Mouse (Mus musculus) lung, postnatal 25 days (tissue): ENCODE results near the gene D17H6S53E.
A peak's percentile ranks its signal among the peaks of the same experiment; 100 is the strongest.

Experiments used
- DNase-seq: peaks from one replicate; pipeline ENCODE4 v3.0.0; 2022; ENCODE audit warnings: low spot score

The D17H6S53E gene

GRCm38 (mm10) chr17:35162121-35162520 is 35.9 kb downstream of the D17H6S53E start:
- no peak for DNase-seq

DNA sequence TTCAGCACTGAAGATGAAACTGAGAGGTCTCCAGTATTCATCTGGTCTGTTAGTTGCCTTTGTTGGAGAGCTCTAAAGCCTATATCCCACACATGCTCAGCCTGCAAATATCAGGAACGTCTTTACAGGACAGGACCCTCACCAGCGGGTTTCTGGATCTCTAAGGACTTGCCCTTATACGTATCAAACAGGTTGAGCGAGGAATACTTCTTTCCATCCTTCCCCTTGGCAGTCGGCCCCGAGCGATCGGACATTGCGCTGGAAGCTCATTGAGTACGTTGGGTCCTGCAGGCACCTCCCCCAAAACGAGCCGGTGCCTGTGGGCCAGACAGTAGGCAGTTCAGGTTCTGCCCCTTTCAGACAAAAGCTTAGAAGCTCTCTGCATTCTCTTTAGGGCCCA is 36.6 kb downstream of the D17H6S53E start:
- DNase-seq = peak; percentile 47

DNA sequence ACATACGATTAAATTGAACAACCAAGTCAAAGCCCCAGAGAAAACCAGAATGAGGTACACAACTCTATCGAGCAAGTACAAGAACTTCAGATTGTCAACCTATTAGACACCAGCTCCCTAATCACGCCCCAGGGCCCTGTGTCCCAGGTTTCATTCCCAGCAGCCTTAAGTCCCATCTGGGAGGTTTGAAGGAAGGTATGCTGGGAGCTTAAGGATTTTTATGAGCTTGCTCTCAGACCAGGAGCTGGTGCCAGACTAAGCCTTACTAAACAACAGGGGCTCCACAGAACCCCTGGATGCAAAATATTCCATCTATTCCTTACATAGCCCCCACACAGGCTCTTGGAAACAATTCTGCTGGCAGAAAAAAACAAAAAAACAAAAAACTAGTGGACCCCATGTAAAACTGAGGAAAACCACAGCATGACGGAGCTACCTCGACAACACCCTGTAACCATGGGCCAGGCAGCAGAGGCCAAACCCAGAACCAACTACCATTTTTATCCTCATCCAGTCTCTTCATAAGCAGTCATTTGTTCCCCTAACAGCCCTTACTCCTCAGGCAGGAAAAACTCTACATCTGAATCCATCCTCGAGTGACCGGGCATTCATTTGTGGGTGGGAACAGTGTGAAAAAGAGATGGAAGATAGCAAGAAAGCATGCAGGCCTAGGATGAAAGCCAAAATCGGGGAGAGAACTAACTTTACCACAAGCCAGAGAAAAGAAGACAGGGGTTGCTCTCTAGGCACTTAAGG is 37.3 kb downstream of the D17H6S53E start:
- DNase-seq = no peak

DNA sequence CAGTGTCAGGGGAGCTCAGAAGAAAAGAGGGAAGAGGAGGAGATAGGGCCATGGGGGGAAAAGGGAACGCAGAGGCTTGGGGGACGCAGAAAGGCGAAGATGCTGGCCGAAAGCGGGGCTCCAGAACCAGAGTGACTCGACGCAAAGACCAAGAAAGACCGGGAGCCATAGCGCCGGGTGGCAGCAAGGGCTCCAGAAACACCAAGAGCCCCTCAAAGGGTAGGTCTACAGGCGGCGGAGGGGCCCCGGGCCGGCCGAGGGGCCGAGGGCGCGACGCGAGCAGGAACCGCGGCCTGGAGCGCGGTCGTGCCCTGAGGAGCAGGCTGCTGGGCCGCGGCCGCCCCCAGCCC is 38.0 kb downstream of the D17H6S53E start:
- no peak for DNase-seq

GRCm38 (mm10) chr17:35164568-35165450 is 38.6 kb downstream of the D17H6S53E start, which contains the start of gene Prrc2a:
TSS of gene Prrc2a (minus strand) at chr17:35164897.
- DNase-seq = peak; percentile 99

GRCm38 (mm10) chr17:35165451-35166155 is 39.4 kb downstream of the D17H6S53E start:
- DNase-seq = no peak

DNA sequence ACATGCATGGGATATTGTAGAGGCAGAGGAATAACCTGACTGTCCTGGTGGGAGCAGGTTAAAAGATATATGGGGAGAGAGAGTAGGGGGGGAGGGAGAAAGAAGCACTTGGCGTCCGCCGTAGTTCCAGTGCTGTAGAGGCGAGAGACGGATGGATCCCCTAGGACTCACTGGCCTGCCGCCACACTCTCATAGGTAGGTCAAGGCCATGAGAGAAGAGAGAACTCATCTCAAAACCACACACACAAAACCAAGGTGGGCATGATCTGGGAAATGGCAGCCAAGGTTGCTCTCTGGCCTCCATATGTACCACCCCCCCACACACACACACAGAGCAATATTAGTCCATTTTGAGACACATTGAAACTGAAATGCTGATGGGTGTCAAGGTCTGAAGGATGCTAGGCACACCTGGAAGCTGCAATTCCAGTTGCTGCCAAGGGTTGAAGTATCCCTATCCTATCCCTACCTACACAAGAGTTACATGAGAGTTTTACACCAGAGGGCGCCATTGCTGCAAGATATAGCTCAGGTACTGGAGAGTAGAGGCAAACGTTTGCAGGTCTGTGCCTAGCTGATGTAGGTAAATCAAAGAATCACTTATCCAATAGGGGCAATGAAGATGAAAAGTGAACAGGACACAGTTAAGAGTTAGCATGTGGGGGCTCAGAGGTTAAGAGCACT is 40.3 kb downstream of the D17H6S53E start:
- peak; percentile 77 for DNase-seq

GRCm38 (mm10) chr17:35167794-35168193 is 41.6 kb downstream of the D17H6S53E start:
- no peak for DNase-seq

DNA sequence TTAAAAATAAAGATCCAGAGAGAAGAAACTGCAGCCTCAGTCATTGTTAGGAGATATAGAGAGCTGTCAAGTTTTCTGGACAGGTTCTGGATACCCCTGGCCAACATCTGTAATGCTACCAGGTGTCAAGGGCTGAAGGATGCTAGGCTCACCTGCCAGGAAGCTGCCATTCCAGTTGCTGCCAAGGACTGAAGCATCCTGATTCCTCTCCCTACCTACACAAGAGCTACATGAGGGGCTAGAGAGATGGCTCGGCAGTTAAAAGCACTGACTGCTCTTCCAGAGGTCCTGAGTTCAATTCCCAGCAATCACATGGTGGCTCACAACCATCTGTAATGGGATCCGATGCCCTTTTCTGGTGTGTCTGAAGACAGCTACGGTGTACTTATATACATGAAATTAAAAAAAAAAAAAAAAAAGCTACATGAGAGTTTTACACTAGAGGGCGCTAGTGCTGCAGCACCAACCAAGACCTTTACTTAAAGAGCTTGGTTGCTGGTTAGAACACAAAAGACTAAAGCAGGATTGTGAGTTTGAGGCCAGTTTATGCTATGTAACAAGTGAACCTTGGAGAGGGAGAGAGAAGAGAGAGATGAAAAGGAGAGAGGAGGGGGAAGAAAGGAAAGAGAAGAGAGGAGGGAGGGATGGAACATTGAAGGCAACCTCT is 42.5 kb downstream of the D17H6S53E start:
- DNase-seq = peak; percentile 42

GRCm38 (mm10) chr17:35172445-35173234 is 46.5 kb downstream of the D17H6S53E start:
- DNase-seq = no peak

GRCm38 (mm10) chr17:35173329-35173728 is 47.2 kb downstream of the D17H6S53E start:
- no peak for DNase-seq

DNA sequence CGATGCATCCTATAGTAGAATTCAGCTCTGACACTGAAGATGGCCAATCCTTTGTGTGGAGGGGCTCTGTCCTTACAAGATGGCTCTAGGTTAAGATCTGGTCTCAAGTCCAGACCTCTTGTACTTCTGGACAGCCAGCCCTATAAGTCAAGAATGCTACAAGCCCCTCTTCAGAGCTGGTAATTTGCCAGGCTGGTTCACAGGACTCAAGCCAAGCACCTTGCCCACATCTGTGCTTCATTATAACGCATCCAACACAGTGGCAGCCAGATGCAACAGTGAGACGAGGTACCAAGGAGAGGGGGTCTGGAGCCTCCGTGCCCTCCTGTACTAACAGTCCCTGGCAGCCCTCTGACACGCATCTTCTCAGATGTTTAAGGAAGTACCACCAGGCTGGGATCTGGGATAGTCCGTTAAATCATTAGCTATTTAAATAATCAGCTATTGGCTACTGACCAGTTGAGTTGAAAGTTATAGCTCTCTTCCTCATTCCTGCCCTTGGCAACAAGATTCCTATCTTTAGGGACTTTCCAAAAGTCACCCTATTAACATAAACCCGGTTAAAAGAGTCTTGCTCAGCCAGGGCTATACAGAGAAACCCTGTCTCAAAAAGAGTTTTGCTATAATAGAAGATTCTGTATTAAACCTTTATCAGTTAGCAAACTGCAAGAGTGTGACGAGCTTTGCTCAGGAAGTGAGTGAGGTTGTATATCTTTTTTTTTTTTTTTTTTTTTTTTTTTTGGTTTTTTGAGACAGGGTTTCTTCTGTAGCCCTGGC is 48.2 kb downstream of the D17H6S53E start:
- no peak for DNase-seq

DNA sequence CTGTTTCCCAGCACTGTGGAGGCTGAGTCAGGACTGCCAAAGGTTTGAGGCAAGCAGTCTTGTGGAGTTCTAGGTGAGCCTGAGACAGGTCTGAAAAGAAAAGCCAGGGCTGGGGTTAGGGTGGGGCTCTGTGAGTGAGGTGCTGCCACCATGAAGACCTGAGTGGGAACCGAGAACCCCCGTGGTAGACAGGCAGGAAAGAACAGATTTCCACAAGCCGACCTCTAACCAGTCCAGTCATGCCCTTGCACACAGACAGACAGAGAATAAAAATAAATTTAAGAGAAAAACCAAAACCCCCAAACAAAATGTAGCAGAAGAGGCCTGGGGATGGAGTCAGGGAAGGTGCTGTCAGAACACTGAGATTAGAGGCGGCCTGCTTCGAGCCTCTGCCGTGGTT is 49.2 kb downstream of the D17H6S53E start:
- no peak for DNase-seq

- no peak for DNase-seq
Observed at GRCm38 (mm10) chr17:35175968-35176367, 49.8 kb downstream of the D17H6S53E start, which contains the start of gene Aif1. TSS of gene Aif1 (minus strand) at chr17:35176068.
